Mouse (Mus musculus) brown adipose tissue, adult 24 weeks (tissue): Measurements from ENCODE around the gene Duox2. TPM values are rescaled to one million over a fixed set of nuclear protein-coding genes. Genes with fewer than 3 reads are reported as not detected.
A peak's percentile ranks its signal among the peaks of the same experiment; 100 is the strongest.
"Not testable (repeated sequence)": the region's sequence is repeated elsewhere in the genome, so short reads cannot be mapped to it uniquely, and the experiment has no call there.

ENCODE experiments used
- H3K27ac ChIP-seq: fragments of 200-500 bp; replicated peaks from 2 replicates; pipeline ENCODE4 v1.5.1; 2012; ENCODE audit warnings: low read depth, mild to moderate bottlenecking, low read length
- H3K4me1 ChIP-seq: fragments of 200-500 bp; 2 replicates; pipeline ENCODE4 v1.6.1; 2012; ENCODE audit warnings: low read length, mixed read lengths; ENCODE audit not compliant: control insufficient read depth, insufficient read depth, insufficient read length
- H3K4me3 ChIP-seq: fragments of 200-500 bp; 2 replicates; pipeline ENCODE4 v1.5.1; 2012; ENCODE audit warnings: low read depth, mild to moderate bottlenecking, low read length, moderate library complexity; ENCODE audit not compliant: insufficient read depth
- polyA plus RNA-seq: library from polyadenylated mRNA; stranded (reverse); fragments of >200 nt; gene quantifications from 2 replicates; pipeline ENCODE4 v1.2.4, GENCODE M21; 2012; ENCODE audit not compliant: missing spikeins, insufficient read depth, insufficient read length

Gene Duox2
- polyA plus RNA-seq = not detected in 2 replicates

DNA sequence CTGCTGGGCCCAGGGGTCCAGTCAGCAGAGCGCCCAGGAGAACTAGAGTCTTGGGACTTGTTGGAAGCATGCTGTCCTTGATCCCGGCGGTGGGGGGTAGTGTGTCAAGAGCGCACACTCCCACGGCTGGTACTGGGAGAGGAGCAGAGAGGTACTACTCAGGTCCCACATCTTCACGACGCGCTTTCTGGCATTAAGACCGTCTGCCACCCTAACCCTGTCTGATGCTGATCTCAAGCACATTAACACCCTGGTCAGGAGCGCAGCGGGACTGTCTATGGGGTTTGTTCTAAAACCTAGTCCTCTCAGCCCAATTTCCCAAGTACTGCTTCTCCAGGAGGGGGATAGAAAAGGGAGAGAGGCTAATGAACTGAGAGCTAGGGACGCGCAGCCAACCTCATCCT lies at the start of gene Duox2:
TSS of gene Duox2 (minus strand) at position 354 of the 404 bp plus-strand sequence.
- no peak within 1 kb of the TSS for H3K27ac ChIP-seq
- H3K4me1 ChIP-seq = peaks cover 2% of the 10 kb centered on the region; the same call in 1 of the 2 replicates
- peak within 1 kb of the TSS; percentile 17 for H3K4me3 ChIP-seq

DNA sequence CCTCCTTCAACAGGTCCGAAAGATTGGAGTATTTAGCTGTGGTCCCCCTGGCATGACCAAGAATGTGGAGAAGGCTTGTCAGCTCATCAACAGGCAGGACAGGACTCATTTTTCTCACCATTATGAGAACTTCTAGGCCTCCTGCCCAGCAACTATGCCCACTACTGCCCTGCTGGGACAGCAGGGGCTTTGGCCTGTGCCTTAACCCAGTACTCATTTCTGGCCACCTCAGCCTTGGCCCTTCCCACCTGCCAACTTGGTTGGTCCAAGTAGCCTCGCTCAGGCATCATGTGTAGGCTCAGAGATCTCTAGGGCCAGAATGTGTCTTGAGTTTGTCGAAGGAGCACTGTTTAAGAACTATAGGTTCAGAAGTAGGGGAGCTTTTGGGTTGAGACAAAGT lies 49.0 kb upstream of the Duox2 start:
- 0 out of 2 replicates have a peak, but pooled peaks cover 2% of the 10 kb centered on the region for H3K4me1 ChIP-seq
- H3K4me3 ChIP-seq = no peak overlapping the region
- H3K27ac ChIP-seq = no peak overlapping the region

DNA sequence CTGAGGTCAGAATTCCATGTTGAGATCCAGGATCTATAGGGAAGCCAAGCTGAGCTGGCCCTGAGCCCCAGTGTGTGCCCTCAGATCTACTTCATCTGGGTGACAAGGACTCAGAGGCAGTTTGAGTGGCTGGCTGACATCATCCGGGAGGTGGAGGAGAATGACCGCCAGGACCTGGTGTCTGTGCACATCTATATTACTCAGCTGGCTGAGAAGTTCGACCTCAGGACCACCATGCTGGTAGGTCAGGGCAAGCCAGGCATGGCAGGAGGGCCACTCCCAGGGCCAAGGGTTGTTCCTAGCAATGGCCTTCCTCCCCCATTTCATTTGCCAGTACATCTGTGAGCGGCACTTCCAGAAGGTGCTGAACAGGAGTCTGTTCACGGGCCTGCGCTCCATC lies 47.9 kb upstream of the Duox2 start:
- H3K4me1 ChIP-seq, H3K27ac ChIP-seq, H3K4me3 ChIP-seq: not testable (repeated sequence)

DNA sequence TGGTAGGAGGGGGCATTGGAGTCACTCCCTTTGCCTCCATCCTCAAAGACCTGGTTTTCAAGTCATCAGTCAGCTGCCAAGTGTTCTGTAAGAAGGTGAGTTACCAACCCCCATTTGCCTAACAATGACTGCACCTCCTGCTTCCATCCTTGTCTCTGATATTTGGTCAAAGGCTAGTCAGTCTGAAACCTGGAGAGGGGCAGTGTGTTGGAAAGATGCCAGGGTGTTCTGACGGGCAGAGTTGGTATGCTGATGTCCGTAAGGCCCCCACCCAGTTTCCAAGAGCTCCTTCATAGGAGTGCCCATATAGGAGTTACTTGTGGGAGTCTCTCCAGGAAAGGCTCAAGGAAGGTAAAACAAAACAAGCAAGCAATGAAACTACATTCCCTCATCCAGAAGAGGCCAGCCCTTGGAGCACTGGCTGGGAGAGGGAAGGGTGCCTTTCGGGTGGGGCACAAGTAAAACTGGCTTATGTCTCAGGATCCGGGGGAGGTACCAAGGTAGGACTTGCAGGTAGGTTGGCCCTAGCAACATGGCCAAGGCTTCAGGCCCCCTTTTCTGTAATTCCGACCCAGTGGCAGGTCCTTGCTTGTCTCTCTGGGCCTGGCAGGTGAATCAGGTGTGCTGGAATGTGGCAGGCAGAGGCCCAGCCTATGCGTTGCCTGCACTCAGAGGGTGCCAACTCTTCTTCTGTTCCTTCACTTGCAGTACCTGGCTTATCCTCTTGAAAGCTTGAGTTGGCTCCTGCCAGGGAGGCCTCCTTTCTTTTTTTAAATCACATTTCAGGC lies 47.1 kb upstream of the Duox2 start:
- H3K4me1 ChIP-seq = 0 out of 2 replicates have a peak, but pooled peaks cover 2% of the 10 kb centered on the region
- H3K4me3 ChIP-seq = no peak overlapping the region
- no peak overlapping the region for H3K27ac ChIP-seq

DNA sequence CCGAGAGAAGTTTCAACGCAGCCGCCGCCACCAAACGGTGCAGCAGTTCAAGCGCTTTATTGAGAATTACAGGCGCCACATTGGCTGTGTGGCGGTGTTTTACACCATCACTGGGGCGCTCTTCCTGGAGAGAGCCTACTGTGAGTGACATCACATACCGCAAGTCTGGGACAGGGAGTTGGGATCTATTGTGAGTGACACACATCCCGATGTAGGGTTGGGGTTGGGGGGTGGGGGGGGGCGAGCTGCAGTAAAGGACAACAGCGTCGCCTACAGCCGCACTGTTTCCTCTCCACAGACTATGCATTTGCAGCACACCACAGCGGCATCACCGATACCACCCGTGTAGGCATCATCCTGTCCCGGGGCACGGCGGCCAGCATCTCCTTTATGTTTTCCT lies 39.0 kb upstream of the Duox2 start:
- H3K4me1 ChIP-seq = no peaks in the 10 kb centered on the region
- no peak overlapping the region for H3K4me3 ChIP-seq
- H3K27ac ChIP-seq = no peak overlapping the region

DNA sequence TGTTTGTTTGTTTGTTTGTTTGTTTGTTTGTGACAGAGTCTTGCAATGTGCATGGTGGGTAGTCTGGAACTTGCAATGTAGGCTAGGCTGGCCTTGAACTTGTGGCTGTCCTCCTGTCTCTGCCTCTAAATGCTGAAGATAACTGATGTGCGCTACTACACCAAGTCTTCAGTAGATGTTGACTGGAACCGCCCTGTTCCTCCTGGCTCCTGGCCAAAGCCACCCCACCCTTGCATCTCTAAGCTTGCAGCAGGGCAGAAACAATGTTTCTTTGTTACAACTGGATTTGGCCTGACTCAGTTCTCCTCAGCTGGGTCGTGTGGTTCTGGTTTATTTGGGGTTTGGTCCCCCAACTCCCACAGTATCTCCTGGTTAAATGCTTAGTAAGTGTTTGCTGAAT lies 35.9 kb upstream of the Duox2 start:
- H3K4me3 ChIP-seq = no peak overlapping the region
- H3K4me1 ChIP-seq = no peaks in the 10 kb centered on the region
- H3K27ac ChIP-seq = no peak overlapping the region

DNA sequence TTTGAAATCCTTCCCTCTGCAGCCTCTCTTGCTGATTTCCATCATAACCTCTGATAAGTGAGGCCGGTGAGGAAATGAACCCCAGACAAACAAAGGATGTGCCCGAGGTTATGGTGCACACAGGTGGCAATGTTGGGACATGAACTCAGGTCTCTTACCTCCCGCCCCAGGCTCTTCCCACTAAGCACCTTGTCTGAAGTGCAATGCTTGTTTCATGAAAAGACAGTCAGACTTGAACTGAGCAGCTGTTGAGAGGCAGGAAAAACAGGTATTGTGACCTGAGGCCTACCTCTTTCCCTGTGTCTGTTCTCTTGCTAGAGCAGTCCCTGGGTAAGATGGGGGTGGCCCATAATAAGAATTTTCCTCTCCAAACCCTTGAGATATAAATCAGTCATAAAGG lies 34.0 kb upstream of the Duox2 start:
- Histone ChIP-seq H3K27ac (no peak overlapping the region), H3K4me1 (no peaks in the 10 kb centered on the region), H3K4me3 (no peak overlapping the region)

DNA sequence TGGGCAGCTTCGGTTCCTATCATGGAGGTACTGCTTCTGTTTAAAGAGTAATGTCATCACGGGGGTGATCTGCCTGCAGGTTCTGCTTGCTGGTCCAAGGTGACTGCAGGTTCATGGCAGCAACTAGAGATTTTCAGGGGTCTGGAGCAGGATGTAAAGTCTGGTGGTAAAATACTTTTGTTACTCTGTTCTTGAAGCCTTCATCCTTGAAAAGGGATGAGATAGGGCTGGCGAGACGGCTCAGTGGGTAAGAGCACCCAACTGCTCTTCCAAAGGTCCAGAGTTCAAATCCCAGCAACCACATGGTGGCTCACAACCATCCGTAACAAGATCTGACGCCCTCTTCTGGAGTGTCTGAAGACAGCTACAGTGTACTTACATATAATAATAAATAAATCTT lies 32.1 kb upstream of the Duox2 start:
- H3K4me3 ChIP-seq, H3K27ac ChIP-seq, H3K4me1 ChIP-seq: not testable (repeated sequence)

DNA sequence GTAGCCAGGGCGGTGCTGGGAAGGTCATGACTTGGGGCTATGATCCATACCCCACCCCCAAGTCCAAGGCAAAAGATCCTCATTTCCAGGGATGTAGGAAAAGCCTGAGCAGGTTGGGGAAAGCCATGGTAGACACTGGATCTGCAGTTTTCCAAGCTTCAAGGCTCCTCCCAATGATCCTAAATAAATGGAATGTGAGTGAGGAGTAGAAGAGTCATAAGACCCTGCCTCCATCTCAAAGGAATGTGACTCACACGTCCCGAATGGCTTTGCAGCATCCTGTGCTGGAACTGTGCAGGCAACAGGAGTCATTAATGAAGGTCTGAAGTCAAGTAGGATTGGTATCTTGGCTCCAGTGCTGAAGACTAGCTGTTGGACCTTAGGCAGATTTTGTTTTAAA lies 29.7 kb upstream of the Duox2 start:
- Histone ChIP-seq H3K27ac (no peak overlapping the region), H3K4me1 (no peaks in the 10 kb centered on the region), H3K4me3 (no peak overlapping the region)

DNA sequence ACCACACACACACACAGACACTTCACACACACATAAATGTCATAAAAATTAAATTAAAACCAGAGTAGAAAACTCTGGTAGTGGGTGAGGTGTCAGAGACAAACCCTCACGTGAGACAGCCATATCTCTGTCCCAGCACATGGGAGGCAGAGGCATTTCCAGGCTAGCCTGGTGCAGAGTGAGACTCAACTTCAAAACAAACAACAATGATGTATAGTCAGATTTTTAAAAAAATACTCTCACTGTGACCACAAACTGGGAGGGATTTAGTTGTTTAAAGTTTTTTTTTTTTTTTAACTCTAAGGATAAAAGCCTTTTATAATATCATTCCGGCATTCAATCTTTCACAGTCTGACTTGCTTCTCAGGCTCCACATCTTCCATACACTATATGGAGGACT lies 27.1 kb upstream of the Duox2 start:
- H3K27ac ChIP-seq = no peak overlapping the region
- H3K4me3 ChIP-seq = no peak overlapping the region
- no peaks in the 10 kb centered on the region for H3K4me1 ChIP-seq

DNA sequence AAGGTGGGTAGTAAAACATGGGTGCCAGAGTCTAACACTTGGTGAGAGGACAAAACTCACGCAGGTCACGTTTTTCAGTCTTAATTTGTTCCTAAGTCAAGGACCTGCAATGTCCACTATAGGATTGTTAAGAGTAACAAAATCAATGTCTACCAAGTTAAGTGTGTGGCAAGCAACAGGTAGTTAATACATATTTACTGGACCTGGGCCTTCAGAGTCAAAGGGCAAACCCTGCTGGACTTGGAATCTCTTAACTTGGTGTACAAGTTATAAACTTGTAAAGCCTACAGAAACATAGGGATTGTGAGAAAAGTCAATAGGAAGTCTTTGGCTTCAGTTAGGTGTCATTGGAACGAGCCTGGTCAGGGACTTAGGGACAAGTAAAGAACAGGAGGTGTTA lies 26.3 kb upstream of the Duox2 start:
- Histone ChIP-seq H3K4me1 (no peaks in the 10 kb centered on the region), H3K4me3 (no peak overlapping the region), H3K27ac (no peak overlapping the region)

DNA sequence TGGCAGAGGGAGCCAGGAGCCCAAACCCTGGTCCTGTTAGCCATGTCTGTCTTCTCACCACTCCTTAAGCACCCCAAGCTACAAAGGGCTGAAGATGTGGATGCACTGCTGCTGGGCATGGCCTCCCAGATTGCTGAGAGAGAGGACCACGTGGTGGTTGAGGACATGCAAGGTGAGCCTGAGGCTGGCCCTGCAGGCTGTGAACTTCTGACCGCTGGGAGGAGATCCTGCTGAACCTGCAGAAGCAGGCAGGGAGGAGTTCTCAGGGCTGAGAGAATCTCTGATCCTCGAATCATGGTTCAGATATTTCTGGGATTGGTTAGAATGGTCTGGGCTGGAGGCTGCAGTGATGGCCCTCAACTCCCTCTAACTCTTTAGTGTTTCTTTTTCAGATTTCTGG lies 25.7 kb upstream of the Duox2 start:
- Histone ChIP-seq H3K27ac (no peak overlapping the region), H3K4me1 (no peaks in the 10 kb centered on the region), H3K4me3 (no peak overlapping the region)

DNA sequence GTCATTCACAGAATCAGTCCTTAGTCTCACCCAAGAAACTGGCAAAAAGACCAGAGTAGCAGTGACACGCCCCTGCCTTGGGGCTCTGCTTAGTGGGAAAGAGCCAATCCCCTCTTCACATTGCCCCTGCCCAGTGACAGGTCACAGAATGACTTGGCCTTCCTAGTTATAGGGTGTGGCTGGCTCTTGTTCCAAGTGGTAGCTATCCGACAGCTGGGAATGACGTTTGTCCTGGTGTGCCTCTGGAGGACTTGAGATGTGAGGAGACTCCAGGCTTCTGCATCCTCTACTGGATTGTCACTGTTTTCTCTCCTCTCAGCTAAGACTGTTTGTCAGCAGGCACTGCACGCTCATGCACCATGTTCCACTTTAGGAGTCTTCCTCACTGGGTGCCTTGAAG lies 19.1 kb upstream of the Duox2 start:
- no peaks in the 10 kb centered on the region for H3K4me1 ChIP-seq
- H3K4me3 ChIP-seq = no peak overlapping the region
- H3K27ac ChIP-seq = no peak overlapping the region

DNA sequence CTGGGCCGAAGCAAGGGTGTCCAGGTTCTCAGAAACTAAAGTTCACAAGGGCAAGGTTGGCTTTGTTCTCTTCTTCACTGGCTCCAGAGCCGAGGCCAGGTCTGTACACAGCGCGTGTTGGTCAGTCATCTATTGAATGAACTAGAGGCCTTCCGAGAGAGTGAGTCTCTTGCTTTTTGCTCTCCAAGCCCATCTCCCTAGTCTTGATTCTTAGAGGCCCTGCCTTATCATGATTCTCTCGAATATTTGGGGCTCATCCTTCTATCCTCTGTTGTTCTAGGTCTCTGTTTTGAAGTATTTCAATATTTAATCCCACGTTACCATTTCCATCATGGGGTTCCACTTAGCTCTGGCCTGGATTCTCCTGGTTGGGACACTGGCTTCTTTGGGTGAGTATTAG lies 17.1 kb upstream of the Duox2 start, which contains the start of gene Duox1:
TSS of gene Duox1 (plus strand) at position 301 of the 400 bp plus-strand sequence.
- Histone ChIP-seq H3K27ac (no peak within 1 kb of the TSS), H3K4me1 (no peaks in the 10 kb centered on the region), H3K4me3 (no peak within 1 kb of the TSS)

DNA sequence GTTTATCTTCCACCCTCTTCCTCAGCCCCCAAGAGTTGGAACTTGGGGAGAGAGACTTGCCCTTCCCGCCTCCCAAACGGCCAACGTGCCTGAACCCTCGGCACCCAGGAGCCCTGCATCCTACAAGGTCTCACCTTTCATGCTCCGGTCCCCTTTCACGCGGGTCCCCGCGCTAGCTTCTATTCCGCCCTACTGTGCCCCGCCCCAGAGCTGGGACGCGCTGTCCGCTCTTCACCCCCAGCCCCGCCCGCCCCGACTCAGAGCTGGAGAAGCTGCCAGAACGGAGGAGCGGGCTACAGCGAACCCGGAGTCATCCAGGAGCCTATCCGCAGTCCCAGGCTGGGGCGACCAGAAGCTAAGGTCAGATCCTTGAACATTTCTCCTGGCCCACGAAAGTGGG lies 15.3 kb upstream of the Duox2 start, which contains the start of gene Duoxa1:
TSS of gene Duoxa1 (minus strand) at position 195 of the 400 bp plus-strand sequence.
- H3K4me1 ChIP-seq = no peaks in the 10 kb centered on the region
- peak within 1 kb of the TSS; percentile 36 for H3K4me3 ChIP-seq
- H3K27ac ChIP-seq = no peak within 1 kb of the TSS

DNA sequence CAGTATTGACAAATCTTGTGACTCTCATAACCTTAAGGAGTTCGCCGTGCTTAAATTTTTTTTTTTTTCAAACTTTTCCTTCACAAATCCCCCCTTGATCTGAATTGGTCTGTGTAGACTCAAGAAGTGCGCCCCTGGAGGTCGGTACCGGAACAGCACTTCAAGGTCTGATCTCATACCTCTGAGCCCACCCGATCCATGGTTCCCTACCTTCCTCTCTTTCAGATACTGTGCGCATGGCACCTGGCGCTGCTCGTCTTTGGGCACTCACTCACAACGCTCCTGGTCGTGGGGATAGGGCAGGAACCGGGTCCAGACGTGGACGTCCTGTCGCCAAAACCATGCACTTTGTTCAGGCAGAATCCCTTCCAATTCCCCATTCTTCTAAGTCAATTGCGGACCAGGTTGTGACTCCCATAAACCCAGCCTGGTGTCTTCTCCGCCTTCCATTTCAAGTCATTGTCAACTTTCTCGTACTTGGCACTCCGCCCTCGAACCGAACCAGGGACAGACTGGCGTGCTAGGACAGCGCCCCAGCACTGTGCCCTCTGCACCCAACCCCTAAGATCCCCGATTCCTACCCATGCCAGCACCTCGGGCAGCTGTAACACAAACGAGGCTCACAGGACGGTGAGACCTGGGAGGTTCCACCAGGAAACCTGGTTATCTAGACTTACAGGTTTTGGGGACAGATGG lies 14.6 kb upstream of the Duox2 start:
- H3K27ac ChIP-seq = no peak overlapping the region
- no peaks in the 10 kb centered on the region for H3K4me1 ChIP-seq
- peak overlapping the region; percentile 36 for H3K4me3 ChIP-seq
